Mouse (Mus musculus): ENCODE results near the gene Usp2. TPM values are rescaled to one million over a fixed set of nuclear protein-coding genes. Genes with fewer than 3 reads are reported as not detected.

Gene Usp2
- polyA plus RNA-seq, 1 experiment: 597 TPM

GRCm38 (mm10) chr9:44047071-44047470, 19.8 kb upstream of the Usp2 start:
- Histone ChIP-seq H3K36me3 (ENCODE audit: control insufficient read depth, insufficient read depth, low read length) (no peaks in the 10 kb centered on the region), H3K27ac (ENCODE audit: control insufficient read depth, insufficient read depth, low read depth, low read length) (no peak overlapping the region), H3K4me3 (ENCODE audit: control insufficient read depth, low read depth, low read length) (no peak overlapping the region), H3K27me3 (ENCODE audit: control insufficient read depth, insufficient read depth, low read length) (no peaks in the 10 kb centered on the region), H3K4me1 (ENCODE audit: control insufficient read depth, insufficient read depth, low read length) (peaks cover 8% of the 10 kb centered on the region)
- TF ChIP-seq POLR2A (IDR thresholded peaks at IDR 0.05; ENCODE audit: control insufficient read depth, low read depth, low read length): no peak
- TF ChIP-seq CTCF (IDR thresholded peaks at IDR 0.05; ENCODE audit: control insufficient read depth, insufficient read depth, insufficient replicate concordance, low read depth, low read length): no peak

GRCm38 (mm10) chr9:44047571-44048490, 19.0 kb upstream of the Usp2 start:
- TF ChIP-seq CTCF (IDR thresholded peaks at IDR 0.05; ENCODE audit: control insufficient read depth, insufficient read depth, insufficient replicate concordance, low read depth, low read length) (no peak), POLR2A (IDR thresholded peaks at IDR 0.05; ENCODE audit: control insufficient read depth, low read depth, low read length) (no peak)
- no peak overlapping the region for H3K27ac ChIP-seq (ENCODE audit: control insufficient read depth, insufficient read depth, low read depth, low read length)
- no peaks in the 10 kb centered on the region for H3K36me3 ChIP-seq (ENCODE audit: control insufficient read depth, insufficient read depth, low read length)
- H3K4me3 ChIP-seq (ENCODE audit: control insufficient read depth, low read depth, low read length): no peak overlapping the region
- no peaks in the 10 kb centered on the region for H3K27me3 ChIP-seq (ENCODE audit: control insufficient read depth, insufficient read depth, low read length)
- H3K4me1 ChIP-seq (ENCODE audit: control insufficient read depth, insufficient read depth, low read length): peaks cover 8% of the 10 kb centered on the region

GRCm38 (mm10) chr9:44048541-44049380, 18.1 kb upstream of the Usp2 start:
- Histone ChIP-seq H3K36me3 (ENCODE audit: control insufficient read depth, insufficient read depth, low read length) (no peaks in the 10 kb centered on the region), H3K4me3 (ENCODE audit: control insufficient read depth, low read depth, low read length) (no peak overlapping the region), H3K27me3 (ENCODE audit: control insufficient read depth, insufficient read depth, low read length) (no peaks in the 10 kb centered on the region), H3K27ac (ENCODE audit: control insufficient read depth, insufficient read depth, low read depth, low read length) (no peak overlapping the region), H3K4me1 (ENCODE audit: control insufficient read depth, insufficient read depth, low read length) (no peaks in the 10 kb centered on the region; the same call in 1 of the 2 replicates)
- TF ChIP-seq POLR2A (IDR thresholded peaks at IDR 0.05; ENCODE audit: control insufficient read depth, low read depth, low read length): no peak
- TF ChIP-seq CTCF (IDR thresholded peaks at IDR 0.05; ENCODE audit: control insufficient read depth, insufficient read depth, insufficient replicate concordance, low read depth, low read length): no peak

GRCm38 (mm10) chr9:44049381-44050165, 17.2 kb upstream of the Usp2 start:
- H3K27ac ChIP-seq (ENCODE audit: control insufficient read depth, insufficient read depth, low read depth, low read length): no peak overlapping the region
- H3K4me3 ChIP-seq (ENCODE audit: control insufficient read depth, low read depth, low read length): no peak overlapping the region
- no peaks in the 10 kb centered on the region for H3K4me1 ChIP-seq (ENCODE audit: control insufficient read depth, insufficient read depth, low read length)
- no peak for TF ChIP-seq CTCF (IDR thresholded peaks at IDR 0.05; ENCODE audit: control insufficient read depth, insufficient read depth, insufficient replicate concordance, low read depth, low read length)
- no peaks in the 10 kb centered on the region for H3K27me3 ChIP-seq (ENCODE audit: control insufficient read depth, insufficient read depth, low read length)
- H3K36me3 ChIP-seq (ENCODE audit: control insufficient read depth, insufficient read depth, low read length): no peaks in the 10 kb centered on the region

- no peaks in the 10 kb centered on the region for H3K36me3 ChIP-seq (ENCODE audit: control insufficient read depth, insufficient read depth, low read length)
- H3K27ac ChIP-seq (ENCODE audit: control insufficient read depth, insufficient read depth, low read depth, low read length): no peak overlapping the region
- TF ChIP-seq CTCF (IDR thresholded peaks at IDR 0.05; ENCODE audit: control insufficient read depth, insufficient read depth, insufficient replicate concordance, low read depth, low read length): no peak
- no peak for TF ChIP-seq POLR2A (IDR thresholded peaks at IDR 0.05; ENCODE audit: control insufficient read depth, low read depth, low read length)
- no peaks in the 10 kb centered on the region for H3K27me3 ChIP-seq (ENCODE audit: control insufficient read depth, insufficient read depth, low read length)
- H3K4me1 ChIP-seq (ENCODE audit: control insufficient read depth, insufficient read depth, low read length): no peaks in the 10 kb centered on the region
- no peak overlapping the region for H3K4me3 ChIP-seq (ENCODE audit: control insufficient read depth, low read depth, low read length)
Measured at GRCm38 (mm10) chr9:44052855-44053254, 14.0 kb upstream of the Usp2 start.

GRCm38 (mm10) chr9:44053936-44054335, 12.9 kb upstream of the Usp2 start:
- no peaks in the 10 kb centered on the region for H3K4me1 ChIP-seq (ENCODE audit: control insufficient read depth, insufficient read depth, low read length)
- H3K4me3 ChIP-seq (ENCODE audit: control insufficient read depth, low read depth, low read length): no peak overlapping the region
- no peaks in the 10 kb centered on the region for H3K36me3 ChIP-seq (ENCODE audit: control insufficient read depth, insufficient read depth, low read length)
- H3K27ac ChIP-seq (ENCODE audit: control insufficient read depth, insufficient read depth, low read depth, low read length): no peak overlapping the region
- H3K27me3 ChIP-seq (ENCODE audit: control insufficient read depth, insufficient read depth, low read length): no peaks in the 10 kb centered on the region
- TF ChIP-seq POLR2A (IDR thresholded peaks at IDR 0.05; ENCODE audit: control insufficient read depth, low read depth, low read length) (no peak), CTCF (IDR thresholded peaks at IDR 0.05; ENCODE audit: control insufficient read depth, insufficient read depth, insufficient replicate concordance, low read depth, low read length) (no peak)
